Mouse (Mus musculus) heart, postnatal 0 days (tissue): ENCODE data around the gene Shq1.

Experiments used
- CTCF ChIP-seq: IDR thresholded peaks from 2 replicates; pipeline ENCODE4 v1.5.1; 2016; ENCODE audit warnings: antibody characterized with exemption, control low read depth, low read depth
- EP300 ChIP-seq: IDR thresholded peaks from 2 replicates; pipeline ENCODE4 v1.6.1; 2016; ENCODE audit warnings: antibody characterized with exemption, low read depth

DNA sequence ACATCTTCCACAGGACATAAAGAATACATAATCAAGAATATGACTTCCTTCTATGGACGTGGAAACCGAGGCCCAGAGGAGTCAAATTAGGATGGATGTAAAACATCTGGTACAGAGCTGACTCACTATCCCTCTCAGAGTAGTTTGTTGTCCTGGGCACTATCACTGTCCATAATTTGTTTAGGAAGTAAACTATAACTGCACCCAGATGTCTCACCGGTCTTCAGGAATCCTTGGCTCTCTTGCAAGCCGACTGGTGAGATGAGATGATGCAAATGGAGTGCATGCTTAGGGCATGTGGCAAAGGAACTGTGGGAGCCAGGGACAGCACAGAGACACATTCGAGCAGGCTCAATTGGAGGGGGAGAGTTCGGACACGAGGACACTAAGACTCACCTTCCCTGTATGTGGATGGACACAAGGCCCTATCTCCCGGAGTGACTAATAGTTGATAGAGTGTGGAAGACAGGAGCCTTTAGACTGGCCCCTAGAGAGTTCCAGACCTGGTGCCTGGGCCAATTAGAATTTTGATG is 44.4 kb upstream of the Shq1 start:
- no peak for TF ChIP-seq CTCF
- no peak for TF ChIP-seq EP300
